ENCODE assay signal across 24 mouse cellular contexts in genomic region chr7:36309761-36310605, GRCm38 (mm10).
DNase-seq lines count a peak whose midpoint lies in the region; ATAC-seq and TF ChIP-seq lines count a peak whose summit lies in the region.
"Had no signal": no experiment of that assay in that cellular context is flagged by ENCODE, and none has a peak within 500 bp of the region (broad histone marks: within the 10 kb centered on the region; RNA-seq: fewer than 3 reads in every experiment).

No protein-coding gene starts in this region.

- no peaks in the 10 kb centered on the region for H3K36me3 ChIP-seq in heart, adult 2 months (ENCODE audit: control insufficient read depth, insufficient read depth, low read length)
- H3K36me3 ChIP-seq in forebrain, embryonic 16.5 days (ENCODE audit: control insufficient read depth, insufficient read depth): no peaks in the 10 kb centered on the region
- H3K36me3 ChIP-seq: hindbrain, embryonic 13.5 days; intestine, embryonic 15.5 days; kidney, embryonic 15.5 days; limb, embryonic 13.5 days; liver, embryonic 15.5 days; neural tube, embryonic 13.5 days; stomach, embryonic 15.5 days had no signal

- H3K4me2 ChIP-seq in forebrain, embryonic 16.5 days (ENCODE audit: low read length): no peak overlapping the region
- H3K4me2 ChIP-seq: hindbrain, embryonic 13.5 days; intestine, embryonic 15.5 days; kidney, embryonic 15.5 days; limb, embryonic 13.5 days; liver, embryonic 15.5 days; neural tube, embryonic 13.5 days; stomach, embryonic 15.5 days had no signal

- H3K9me3 ChIP-seq in forebrain, embryonic 16.5 days (ENCODE audit: control insufficient read depth, low read length): no peaks in the 10 kb centered on the region
- H3K9me3 ChIP-seq: hindbrain, embryonic 13.5 days; intestine, embryonic 15.5 days; kidney, embryonic 15.5 days; limb, embryonic 13.5 days; neural tube, embryonic 13.5 days; stomach, embryonic 15.5 days had no signal

- no peak overlapping the region for H3K4me3 ChIP-seq in heart, adult 2 months
- no peak overlapping the region for H3K4me3 ChIP-seq in forebrain, embryonic 16.5 days (replicated peaks; ENCODE audit: low read length)
- no peak overlapping the region for H3K4me3 ChIP-seq in left cerebral cortex, adult 2 months
- H3K4me3 ChIP-seq: hindbrain, embryonic 13.5 days; intestine, embryonic 15.5 days; kidney, embryonic 15.5 days; limb, embryonic 13.5 days; liver, embryonic 15.5 days; neural tube, embryonic 13.5 days; stomach, embryonic 15.5 days had no signal

- no peak overlapping the region; the same call in 1 of the 2 replicates for H3K27ac ChIP-seq in heart, adult 2 months
- no peak overlapping the region for H3K27ac ChIP-seq in forebrain, embryonic 16.5 days (ENCODE audit: low read length)
- H3K27ac ChIP-seq in left cerebral cortex, adult 2 months: no peak overlapping the region
- H3K27ac ChIP-seq: hindbrain, embryonic 13.5 days; intestine, embryonic 15.5 days; kidney, embryonic 15.5 days; limb, embryonic 13.5 days; liver, embryonic 15.5 days; neural tube, embryonic 13.5 days; stomach, embryonic 15.5 days had no signal

- TF ChIP-seq POLR2A in heart, adult 2 months (IDR thresholded peaks at IDR 0.05; ENCODE audit: insufficient read depth, low read depth, low read length): no peak

- no peak overlapping the region for H3K9ac ChIP-seq in heart, adult 2 months (ENCODE audit: low read depth, low read length)
- no peak overlapping the region for H3K9ac ChIP-seq in forebrain, embryonic 16.5 days (replicated peaks; ENCODE audit: low read depth, low read length)
- H3K9ac ChIP-seq: hindbrain, embryonic 13.5 days; intestine, embryonic 15.5 days; kidney, embryonic 15.5 days; limb, embryonic 13.5 days; liver, embryonic 15.5 days; neural tube, embryonic 13.5 days; stomach, embryonic 15.5 days had no signal

- ATAC-seq in forebrain, embryonic 16.5 days: no peak
- ATAC-seq: forebrain, embryonic 14.5 days; intestine, embryonic 15.5 days had no signal

- no peaks in the 10 kb centered on the region for H3K79me2 ChIP-seq in heart, adult 2 months (replicated peaks; ENCODE audit: control insufficient read depth, insufficient read depth, low read length)

- 0 out of 2 replicates have a peak, but pooled peaks have one; percentile 52 for TF ChIP-seq EP300 in heart, adult 2 months (IDR thresholded peaks at IDR 0.05; ENCODE audit: insufficient read depth, low read depth, low read length)

- WGBS in heart, adult 2 months: 78% methylated on average over 5 of the region's 5 CpGs
- 94% methylated on average over 5 of the region's 5 CpGs for WGBS in forebrain, embryonic 16.5 days

- H3K27me3 ChIP-seq in heart, adult 2 months (ENCODE audit: control insufficient read depth, insufficient read depth, low read length): no peaks in the 10 kb centered on the region
- H3K27me3 ChIP-seq in forebrain, embryonic 16.5 days (replicated peaks; ENCODE audit: control insufficient read depth, insufficient read depth, low read length): no peaks in the 10 kb centered on the region
- H3K27me3 ChIP-seq: CH12.LX; hindbrain, embryonic 13.5 days; intestine, embryonic 15.5 days; kidney, embryonic 15.5 days; limb, embryonic 13.5 days; liver, embryonic 15.5 days; neural tube, embryonic 13.5 days; stomach, embryonic 15.5 days had no signal

- intact Hi-C loops in heart, adult 2 months (cut with DNase I): no loop called here
- intact Hi-C loops in heart, postnatal 25 days (cut with DNase I): no loop called here
- intact Hi-C loops in left cerebral cortex, adult 2 months (cut with DNase I): no loop called here

- no peak for TF ChIP-seq CTCF in heart, adult 2 months (IDR thresholded peaks at IDR 0.05)
- TF ChIP-seq CTCF in left cerebral cortex, adult 2 months (IDR thresholded peaks at IDR 0.05): no peak

- DNase-seq in kidney, postnatal 10 days: peak; percentile 4
- DNase-seq in kidney, postnatal 14 days: no peak
- DNase-seq in gastrocnemius, adult 18-20 months (ENCODE audit: low spot score): peak; percentile 75
- peak; percentile 57 to 68 for DNase-seq in heart, adult 2 months
- peak; percentile 63 for DNase-seq in heart, postnatal 25 days (ENCODE audit: low spot score)
- DNase-seq in left cerebral cortex, adult 2 months (ENCODE audit: extremely low spot score in 1 of 2, low spot score in 2 of 2): no peak
- DNase-seq in kidney, adult 11 months: no peak
- DNase-seq: adrenal gland, postnatal 14 days; cerebellum, adult 11 months; cerebellum, postnatal 25 days; lung, postnatal 10 days; midbrain, embryonic 14.5 days; spleen, adult 18-20 months; thymus, postnatal 14 days had no signal

- peaks cover 2% of the 10 kb centered on the region for H3K4me1 ChIP-seq in heart, adult 2 months (ENCODE audit: control insufficient read depth, insufficient read depth, low read length)
- no peaks in the 10 kb centered on the region for H3K4me1 ChIP-seq in forebrain, embryonic 16.5 days (replicated peaks; ENCODE audit: control insufficient read depth, insufficient read depth, low read length)
- H3K4me1 ChIP-seq: hindbrain, embryonic 13.5 days; intestine, embryonic 15.5 days; kidney, embryonic 15.5 days; limb, embryonic 13.5 days; liver, embryonic 15.5 days; neural tube, embryonic 13.5 days; stomach, embryonic 15.5 days had no signal

Comparison
In these comparisons a context has a peak if more than half of its experiments do, and no peak if none do; other contexts are left out.
1. DNase-seq: peak in kidney, postnatal 10 days (single experiment), gastrocnemius, adult 18-20 months (single experiment), heart, adult 2 months (2 of 2) and heart, postnatal 25 days (single experiment); none in kidney, postnatal 14 days (single experiment), left cerebral cortex, adult 2 months (0 of 2) and kidney, adult 11 months (single experiment).